Mouse (Mus musculus): ENCODE data around the gene 1500011B03Rik. TPM values are rescaled to one million over a fixed set of nuclear protein-coding genes. Genes with fewer than 3 reads are reported as not detected.

1500011B03Rik gene
- polyA plus RNA-seq, 1 experiment from 2014 or later, result 133 TPM

GRCm38 (mm10) chr5:114807063-114807462 is 16.2 kb downstream of the 1500011B03Rik start:
- no peaks in the 10 kb centered on the region for H3K4me1 ChIP-seq (replicated peaks; ENCODE audit: control insufficient read depth, insufficient read depth, low read length)
- WGBS, result 52% methylated on average over 9 of the region's 9 CpGs
- no peaks in the 10 kb centered on the region for H3K27me3 ChIP-seq (ENCODE audit: control insufficient read depth, insufficient read depth, low read length)
- H3K4me2 ChIP-seq (ENCODE audit: low read depth, low read length, severe bottlenecking), result no peak overlapping the region
- no peak overlapping the region for H3K4me3 ChIP-seq (ENCODE audit: low read depth, low read length)
- no peaks in the 10 kb centered on the region for H3K9me3 ChIP-seq (ENCODE audit: control insufficient read depth, low read length)
- peaks cover 4% of the 10 kb centered on the region; the same call in 1 of the 2 replicates for H3K36me3 ChIP-seq (ENCODE audit: control insufficient read depth, insufficient read depth, low read length)
- no peak overlapping the region for H3K27ac ChIP-seq (ENCODE audit: low read depth, low read length)
- H3K9ac ChIP-seq (ENCODE audit: low read length), result no peak overlapping the region
- DNase-seq (ENCODE audit: low spot score), result no peak
- no peak for ATAC-seq (replicated peaks; ENCODE audit: low FRiP score)

DNA sequence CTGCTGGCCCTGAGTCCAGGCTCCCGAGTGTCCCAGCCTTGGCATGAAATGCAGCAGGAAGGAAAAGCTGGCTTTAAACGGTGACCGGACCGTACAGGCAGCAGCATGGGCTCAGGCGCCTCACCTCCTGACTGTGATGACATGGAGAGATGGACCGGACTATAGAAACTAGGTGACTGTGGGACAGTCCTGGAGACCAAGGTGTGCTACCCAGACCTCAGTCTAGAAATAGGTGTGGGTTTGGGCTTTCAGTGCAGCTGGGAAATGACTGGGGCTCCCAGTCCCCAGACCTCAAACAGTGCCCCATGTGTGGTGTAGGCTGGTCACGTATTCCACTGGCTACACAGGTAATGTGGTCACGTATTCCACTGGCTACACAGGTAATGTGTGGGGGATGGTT is 16.6 kb downstream of the 1500011B03Rik start:
- H3K4me1 ChIP-seq (replicated peaks; ENCODE audit: control insufficient read depth, insufficient read depth, low read length), result no peaks in the 10 kb centered on the region; the same call in 1 of the 2 replicates
- H3K4me3 ChIP-seq (ENCODE audit: low read depth, low read length), result no peak overlapping the region
- ATAC-seq (replicated peaks; ENCODE audit: low FRiP score) (no peak), DNase-seq (ENCODE audit: low spot score) (no peak)
- H3K4me2 ChIP-seq (ENCODE audit: low read depth, low read length, severe bottlenecking), result no peak overlapping the region
- 83% methylated on average over 8 of the region's 8 CpGs for WGBS
- H3K36me3 ChIP-seq (ENCODE audit: control insufficient read depth, insufficient read depth, low read length), result peaks cover 4% of the 10 kb centered on the region; the same call in 1 of the 2 replicates
- no peak overlapping the region for H3K27ac ChIP-seq (ENCODE audit: low read depth, low read length)
- no peaks in the 10 kb centered on the region for H3K9me3 ChIP-seq (ENCODE audit: control insufficient read depth, low read length)
- H3K9ac ChIP-seq (ENCODE audit: low read length), result no peak overlapping the region
- no peaks in the 10 kb centered on the region for H3K27me3 ChIP-seq (ENCODE audit: control insufficient read depth, insufficient read depth, low read length)

- H3K9ac ChIP-seq (ENCODE audit: low read length), result no peak overlapping the region
- H3K4me1 ChIP-seq (replicated peaks; ENCODE audit: control insufficient read depth, insufficient read depth, low read length), result no peaks in the 10 kb centered on the region; the same call in 1 of the 2 replicates
- DNase-seq (ENCODE audit: low spot score), result no peak
- peaks cover 4% of the 10 kb centered on the region; the same call in 1 of the 2 replicates for H3K36me3 ChIP-seq (ENCODE audit: control insufficient read depth, insufficient read depth, low read length)
- no peak for ATAC-seq (replicated peaks; ENCODE audit: low FRiP score)
- H3K4me2 ChIP-seq (ENCODE audit: low read depth, low read length, severe bottlenecking), result no peak overlapping the region
- WGBS, result 82% methylated on average over 15 of the region's 15 CpGs
- no peak overlapping the region for H3K4me3 ChIP-seq (ENCODE audit: low read depth, low read length)
- no peak overlapping the region for H3K27ac ChIP-seq (ENCODE audit: low read depth, low read length)
- no peaks in the 10 kb centered on the region for H3K27me3 ChIP-seq (ENCODE audit: control insufficient read depth, insufficient read depth, low read length)
- no peaks in the 10 kb centered on the region for H3K9me3 ChIP-seq (ENCODE audit: control insufficient read depth, low read length)
Measured at GRCm38 (mm10) chr5:114805436-114806350, 17.6 kb downstream of the 1500011B03Rik start.

GRCm38 (mm10) chr5:114804958-114805357 is 18.3 kb downstream of the 1500011B03Rik start:
- Histone ChIP-seq H3K4me2 (ENCODE audit: low read depth, low read length, severe bottlenecking) (no peak overlapping the region), H3K36me3 (ENCODE audit: control insufficient read depth, insufficient read depth, low read length) (peaks cover 4% of the 10 kb centered on the region; the same call in 1 of the 2 replicates), H3K9ac (ENCODE audit: low read length) (no peak overlapping the region), H3K4me1 (replicated peaks; ENCODE audit: control insufficient read depth, insufficient read depth, low read length) (no peaks in the 10 kb centered on the region; the same call in 1 of the 2 replicates), H3K27me3 (ENCODE audit: control insufficient read depth, insufficient read depth, low read length) (no peaks in the 10 kb centered on the region), H3K9me3 (ENCODE audit: control insufficient read depth, low read length) (no peaks in the 10 kb centered on the region), H3K4me3 (ENCODE audit: low read depth, low read length) (no peak overlapping the region), H3K27ac (ENCODE audit: low read depth, low read length) (no peak overlapping the region)
- WGBS, result 39% methylated on average over 3 of the region's 3 CpGs
- ATAC-seq (replicated peaks; ENCODE audit: low FRiP score), result no peak
- no peak for DNase-seq (ENCODE audit: low spot score)

DNA sequence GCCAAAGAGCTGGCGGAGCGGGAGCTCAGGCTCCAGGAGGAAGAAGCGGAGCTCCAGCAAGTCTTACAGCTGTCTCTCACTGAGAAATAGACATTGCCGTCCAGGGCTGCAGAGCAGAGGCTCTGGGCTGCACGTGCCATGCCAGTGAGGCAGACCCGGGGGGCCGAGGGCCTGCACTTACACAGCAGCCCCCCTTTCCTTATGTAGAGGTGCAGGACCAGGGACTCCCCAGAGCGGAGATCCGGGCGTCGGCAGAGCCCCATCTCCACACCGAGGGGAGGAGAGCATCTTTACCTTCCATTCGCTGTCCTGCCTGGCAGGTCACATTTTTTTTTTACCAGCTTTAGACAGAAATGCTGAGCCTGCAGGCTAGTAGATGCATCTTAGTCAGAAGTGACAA is 18.9 kb downstream of the 1500011B03Rik start:
- Histone ChIP-seq H3K27me3 (ENCODE audit: control insufficient read depth, insufficient read depth, low read length) (no peaks in the 10 kb centered on the region), H3K4me3 (ENCODE audit: low read depth, low read length) (no peak overlapping the region), H3K4me1 (replicated peaks; ENCODE audit: control insufficient read depth, insufficient read depth, low read length) (no peaks in the 10 kb centered on the region; the same call in 1 of the 2 replicates), H3K4me2 (ENCODE audit: low read depth, low read length, severe bottlenecking) (no peak overlapping the region), H3K9ac (ENCODE audit: low read length) (no peak overlapping the region), H3K27ac (ENCODE audit: low read depth, low read length) (no peak overlapping the region), H3K36me3 (ENCODE audit: control insufficient read depth, insufficient read depth, low read length) (peaks cover 4% of the 10 kb centered on the region; the same call in 1 of the 2 replicates), H3K9me3 (ENCODE audit: control insufficient read depth, low read length) (no peaks in the 10 kb centered on the region)
- ATAC-seq (replicated peaks; ENCODE audit: low FRiP score) (no peak), DNase-seq (ENCODE audit: low spot score) (no peak)
- 88% methylated on average over 13 of the region's 13 CpGs for WGBS

- no peak overlapping the region for H3K4me3 ChIP-seq (ENCODE audit: low read depth, low read length)
- 91% methylated on average over 13 of the region's 13 CpGs for WGBS
- no peaks in the 10 kb centered on the region; the same call in 1 of the 2 replicates for H3K4me1 ChIP-seq (replicated peaks; ENCODE audit: control insufficient read depth, insufficient read depth, low read length)
- no peak overlapping the region for H3K27ac ChIP-seq (ENCODE audit: low read depth, low read length)
- H3K9me3 ChIP-seq (ENCODE audit: control insufficient read depth, low read length), result no peaks in the 10 kb centered on the region
- no peaks in the 10 kb centered on the region; the same call in 1 of the 2 replicates for H3K36me3 ChIP-seq (ENCODE audit: control insufficient read depth, insufficient read depth, low read length)
- ATAC-seq (replicated peaks; ENCODE audit: low FRiP score) (no peak), DNase-seq (ENCODE audit: low spot score) (no peak)
- H3K9ac ChIP-seq (ENCODE audit: low read length), result no peak overlapping the region
- H3K27me3 ChIP-seq (ENCODE audit: control insufficient read depth, insufficient read depth, low read length), result no peaks in the 10 kb centered on the region
- H3K4me2 ChIP-seq (ENCODE audit: low read depth, low read length, severe bottlenecking), result no peak overlapping the region
Measured at GRCm38 (mm10) chr5:114803231-114803630, 20.0 kb downstream of the 1500011B03Rik start.

- WGBS, result 83% methylated on average over 6 of the region's 6 CpGs
- Histone ChIP-seq H3K27me3 (ENCODE audit: control insufficient read depth, insufficient read depth, low read length) (no peaks in the 10 kb centered on the region), H3K9me3 (ENCODE audit: control insufficient read depth, low read length) (no peaks in the 10 kb centered on the region), H3K4me2 (ENCODE audit: low read depth, low read length, severe bottlenecking) (no peak overlapping the region), H3K9ac (ENCODE audit: low read length) (no peak overlapping the region), H3K4me1 (replicated peaks; ENCODE audit: control insufficient read depth, insufficient read depth, low read length) (no peaks in the 10 kb centered on the region; the same call in 1 of the 2 replicates), H3K4me3 (ENCODE audit: low read depth, low read length) (no peak overlapping the region), H3K36me3 (ENCODE audit: control insufficient read depth, insufficient read depth, low read length) (no peaks in the 10 kb centered on the region; the same call in 1 of the 2 replicates), H3K27ac (ENCODE audit: low read depth, low read length) (no peak overlapping the region)
- DNase-seq (ENCODE audit: low spot score) (no peak), ATAC-seq (replicated peaks; ENCODE audit: low FRiP score) (no peak)
Measured at GRCm38 (mm10) chr5:114801841-114802240, 21.4 kb downstream of the 1500011B03Rik start.

GRCm38 (mm10) chr5:114801049-114801448 is 22.2 kb downstream of the 1500011B03Rik start:
- H3K4me1 ChIP-seq (replicated peaks; ENCODE audit: control insufficient read depth, insufficient read depth, low read length), result peaks cover 4% of the 10 kb centered on the region
- H3K9me3 ChIP-seq (ENCODE audit: control insufficient read depth, low read length), result no peaks in the 10 kb centered on the region
- ATAC-seq (replicated peaks; ENCODE audit: low FRiP score) (no peak), DNase-seq (ENCODE audit: low spot score) (peak; percentile 70)
- no peak overlapping the region for H3K27ac ChIP-seq (ENCODE audit: low read depth, low read length)
- H3K27me3 ChIP-seq (ENCODE audit: control insufficient read depth, insufficient read depth, low read length), result no peaks in the 10 kb centered on the region
- no peak overlapping the region for H3K4me3 ChIP-seq (ENCODE audit: low read depth, low read length)
- no peak overlapping the region for H3K4me2 ChIP-seq (ENCODE audit: low read depth, low read length, severe bottlenecking)
- 13% methylated on average over 7 of the region's 8 CpGs for WGBS
- H3K36me3 ChIP-seq (ENCODE audit: control insufficient read depth, insufficient read depth, low read length), result no peaks in the 10 kb centered on the region; the same call in 1 of the 2 replicates
- no peak overlapping the region for H3K9ac ChIP-seq (ENCODE audit: low read length)

All from forebrain, embryonic 11.5 days (tissue).